Mouse (Mus musculus): ENCODE data around the gene Enpp6.

GRCm38 (mm10) chr8:46942651-46943024, 44.0 kb upstream of the Enpp6 start:
- TF ChIP-seq CTCF (IDR thresholded peaks at IDR 0.05; ENCODE audit: extremely low read depth, insufficient read length, insufficient replicate concordance, low read depth, low read length) (no peak), POLR2A (IDR thresholded peaks at IDR 0.05; ENCODE audit: low read depth, low read length) (no peak)
